Mouse (Mus musculus) lung, postnatal 0 days (tissue): ENCODE data around the gene Enah.

Experiments used
- CTCF ChIP-seq: IDR thresholded peaks from 2 replicates; pipeline ENCODE4 v1.5.1; 2016; ENCODE audit warnings: antibody characterized with exemption, mild to moderate bottlenecking
- EP300 ChIP-seq: IDR thresholded peaks from 2 replicates; pipeline ENCODE4 v1.6.1; 2016; ENCODE audit warnings: antibody characterized with exemption, mild to moderate bottlenecking, control low read depth

GRCm38 (mm10) chr1:182020831-182021460 lies 1.2 kb upstream of the Enah start:
- TF ChIP-seq CTCF (no peak), EP300 (no peak)
